Mouse (Mus musculus) bone marrow macrophage, adult 2 months (primary cell): Measurements from ENCODE around the gene Pstpip1. TPM values are rescaled to one million over a fixed set of nuclear protein-coding genes. Genes with fewer than 3 reads are reported as not detected.

ENCODE experiments used
- H3K27ac ChIP-seq: 2 replicates; pipeline ENCODE4 v1.5.1; 2012; ENCODE audit warnings: low read depth, low read length; ENCODE audit not compliant: insufficient read depth
- H3K4me1 ChIP-seq: 2 replicates; pipeline ENCODE4 v1.6.1; 2012; ENCODE audit warnings: low read length; ENCODE audit not compliant: control insufficient read depth, insufficient read depth
- H3K4me3 ChIP-seq: 2 replicates; pipeline ENCODE4 v1.5.1; 2012; ENCODE audit warnings: mild to moderate bottlenecking, low read length, moderate library complexity; ENCODE audit not compliant: insufficient read depth
- CTCF ChIP-seq: IDR thresholded peaks from 2 replicates; pipeline ENCODE4 v1.5.1; 2012; ENCODE audit warnings: low read depth, mild to moderate bottlenecking, low read length, moderate library complexity
- POLR2A ChIP-seq: IDR thresholded peaks from 2 replicates; pipeline ENCODE4 v1.6.1; 2012; ENCODE audit warnings: mild to moderate bottlenecking, low read depth, low read length, borderline replicate concordance
- polyA plus RNA-seq: library from polyadenylated mRNA; stranded (reverse); fragments of >200 nt; gene quantifications from 2 replicates; pipeline ENCODE4 v1.2.4, GENCODE M21; 2012; ENCODE audit not compliant: missing spikeins, insufficient read depth, insufficient read length

Gene Pstpip1
- polyA plus RNA-seq, 1 experiment, result 163 TPM

DNA sequence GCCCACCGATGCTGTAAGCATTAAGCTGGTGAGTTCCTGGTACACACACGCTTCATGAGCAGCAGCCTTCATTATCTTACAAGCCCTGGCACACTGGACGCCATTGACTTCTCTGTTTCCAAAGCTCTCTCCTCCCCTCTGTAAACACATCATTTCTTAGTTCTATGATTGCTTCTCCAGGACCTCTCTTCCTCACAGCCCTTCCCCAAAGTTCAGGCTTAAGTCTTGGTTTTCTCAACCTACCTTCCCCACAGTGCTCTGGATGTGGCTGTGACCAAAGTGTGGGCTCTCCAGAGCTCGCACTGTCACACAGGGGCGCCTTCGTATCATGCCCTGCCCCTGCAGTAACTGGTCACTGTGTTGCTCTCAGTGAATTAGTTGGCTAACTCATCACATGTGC lies 75.6 kb downstream of the Pstpip1 start, which contains the start of gene Tspan3:
TSS of gene Tspan3 (minus strand) at position 101 of the 400 bp plus-strand sequence.
- Histone ChIP-seq H3K4me3 (no peak within 1 kb of the TSS), H3K4me1 (peaks cover 29% of the 10 kb centered on the region), H3K27ac (no peak within 1 kb of the TSS)
- TF ChIP-seq CTCF (no peak), POLR2A (no peak)

- Histone ChIP-seq H3K4me3 (no peak overlapping the region), H3K27ac (no peak overlapping the region), H3K4me1 (peaks cover 28% of the 10 kb centered on the region)
- TF ChIP-seq CTCF (no peak), POLR2A (no peak)
These were observed 76.4 kb downstream of the Pstpip1 start for GRCm38 (mm10) chr9:56166161-56166560.

DNA sequence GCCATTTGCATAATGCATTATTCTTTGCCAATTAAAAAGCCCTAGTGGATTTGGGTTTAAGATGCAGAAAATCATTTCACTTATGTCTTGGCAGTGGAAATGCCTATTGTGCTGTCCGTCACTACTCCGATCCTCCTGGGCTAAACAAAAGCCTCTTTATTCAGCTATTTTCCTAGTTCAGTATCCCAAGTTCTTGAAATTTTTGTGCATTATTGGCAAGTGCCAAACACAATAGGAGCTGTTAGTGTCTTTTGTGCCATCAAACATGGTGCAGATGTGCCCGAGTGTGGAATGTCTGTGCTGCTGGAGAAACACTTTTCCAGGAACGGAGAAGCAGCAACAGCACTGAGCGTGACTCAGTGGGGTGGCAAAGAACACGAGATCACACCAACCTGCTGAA lies 77.9 kb downstream of the Pstpip1 start:
- TF ChIP-seq POLR2A (no peak), CTCF (no peak)
- Histone ChIP-seq H3K4me1 (peaks cover 27% of the 10 kb centered on the region), H3K27ac (no peak overlapping the region), H3K4me3 (no peak overlapping the region)

DNA sequence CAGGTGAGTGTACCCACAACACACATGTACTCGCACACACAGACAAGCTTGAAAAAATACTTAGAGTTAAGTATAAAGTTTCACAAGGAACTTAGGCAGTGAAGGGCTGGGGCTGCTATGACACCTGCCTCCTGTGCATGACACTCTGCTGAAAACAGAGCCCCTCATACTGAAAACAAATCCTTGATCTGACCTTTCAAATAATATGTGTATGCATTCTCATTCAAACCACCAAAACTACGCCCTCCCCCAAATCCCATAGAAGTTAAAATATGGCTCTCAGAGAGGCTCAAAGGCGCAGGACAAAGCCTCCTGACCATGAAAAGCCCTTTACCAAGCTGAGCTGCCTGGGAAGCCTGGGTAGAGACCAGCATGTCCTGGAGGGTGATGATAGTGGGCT lies 85.6 kb downstream of the Pstpip1 start:
- Histone ChIP-seq H3K4me3 (no peak overlapping the region), H3K4me1 (peaks cover 5% of the 10 kb centered on the region; the same call in 1 of the 2 replicates), H3K27ac (no peak overlapping the region)
- TF ChIP-seq POLR2A (no peak), CTCF (no peak)

GRCm38 (mm10) chr9:56177354-56177753 lies 87.6 kb downstream of the Pstpip1 start:
- Histone ChIP-seq H3K4me1 (peaks cover 10% of the 10 kb centered on the region; the same call in 1 of the 2 replicates), H3K4me3 (no peak overlapping the region), H3K27ac (no peak overlapping the region)
- TF ChIP-seq CTCF, result no peak
- TF ChIP-seq POLR2A, result no peak

Other genes with a start within 250 kb of the Pstpip1 start
- 11.6 and 12.1 TPM in 2 replicates for gene Scaper, start 151.8 kb upstream of the Pstpip1 start, polyA plus RNA-seq
- gene 4930563M21Rik, start 79.4 kb upstream of the Pstpip1 start, polyA plus RNA-seq, result not detected in 2 replicates
- 36.9 and 41.2 TPM in 2 replicates for gene Rcn2, start 48.1 kb upstream of the Pstpip1 start, polyA plus RNA-seq
- 57.9 and 64.3 TPM in 2 replicates for gene Tspan3, start 75.5 kb downstream of the Pstpip1 start, polyA plus RNA-seq